Mouse (Mus musculus) bone marrow macrophage, adult 2 months (primary cell): ENCODE data around the gene Upb1.
"Not testable (repeated sequence)": the region's sequence is repeated elsewhere in the genome, so short reads cannot be mapped to it uniquely, and the experiment has no call there.

Experiments used
- CTCF ChIP-seq: IDR thresholded peaks from 2 replicates; pipeline ENCODE4 v1.5.1; 2012; ENCODE audit warnings: low read depth, mild to moderate bottlenecking, low read length, moderate library complexity
- POLR2A ChIP-seq: IDR thresholded peaks from 2 replicates; pipeline ENCODE4 v1.6.1; 2012; ENCODE audit warnings: mild to moderate bottlenecking, low read depth, low read length, borderline replicate concordance

DNA sequence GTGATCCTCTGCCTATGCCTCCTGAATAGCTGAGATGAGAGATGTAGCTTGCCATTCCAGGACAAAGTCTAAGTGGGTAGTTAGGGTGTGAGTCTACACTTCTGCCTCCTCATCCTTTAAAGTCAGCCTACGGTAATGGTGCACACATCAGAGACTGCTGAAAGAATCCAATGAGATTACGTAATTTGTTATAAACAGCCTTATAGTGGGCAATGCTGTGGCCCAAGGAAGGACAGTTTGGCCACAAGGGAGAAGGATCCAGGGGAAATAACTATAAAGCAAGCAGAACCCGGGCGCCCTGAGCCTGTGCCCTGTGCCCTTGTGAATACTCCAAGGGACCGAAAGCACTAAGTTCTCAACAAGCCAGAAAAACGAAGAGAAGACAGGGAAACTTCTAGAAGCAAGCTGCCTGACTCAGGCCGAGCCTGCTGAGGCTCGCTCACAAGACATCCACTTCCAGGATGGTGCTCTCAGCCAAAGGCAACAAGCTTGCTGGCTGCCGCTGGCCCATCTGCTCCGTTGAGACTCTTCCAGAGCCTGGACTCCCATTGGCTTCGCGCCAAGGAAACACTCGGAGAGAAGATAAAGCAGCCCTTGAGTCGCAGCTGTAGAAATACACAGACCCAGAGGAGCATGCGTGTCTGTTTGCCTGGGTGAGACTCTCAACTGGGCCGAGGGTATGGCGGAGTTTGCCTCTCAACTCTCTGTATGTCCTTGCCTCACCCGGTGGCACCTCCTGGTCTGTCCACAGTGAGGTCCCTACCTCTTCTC lies 55.3 kb downstream of the Upb1 start:
- not testable (repeated sequence) for TF ChIP-seq CTCF, POLR2A
